Mouse (Mus musculus) gastrocnemius, adult 2 months (tissue): Measurements from ENCODE around the gene Trex1. TPM values are rescaled to one million over a fixed set of nuclear protein-coding genes. Genes with fewer than 3 reads are reported as not detected.

Source experiments
- DNase-seq: peaks from one replicate; pipeline ENCODE4 v3.0.0; 2022
- H3K27ac ChIP-seq: fragments of 200-600 bp; 2 replicates; pipeline ENCODE4 v1.8.1; 2022; ENCODE audit warnings: mild to moderate bottlenecking
- H3K4me3 ChIP-seq: fragments of 200-600 bp; 2 replicates; pipeline ENCODE4 v1.8.1; 2022; ENCODE audit warnings: mild to moderate bottlenecking, moderate library complexity
- CTCF ChIP-seq: fragments of 200-600 bp; IDR thresholded peaks from 2 replicates; pipeline ENCODE4 v1.8.1; 2022; ENCODE audit warnings: antibody characterized with exemption, mild to moderate bottlenecking, moderate library complexity
- intact Hi-C: fragments of 180-260 bp; cut with DNase I; formaldehyde crosslinking; loops from one replicate; pipeline ENCODE4 v1.15.1; 2025
- total RNA-seq, 2 experiments: library from RNA; stranded (reverse); gene quantifications; 2 replicates each; pipeline ENCODE4 v1.2.3; 2021

The Trex1 gene
- total RNA-seq, 2 experiments from 2014 or later, result 13.2 TPM

- H3K27ac ChIP-seq, result no peak overlapping the region
- peak; percentile 16 for DNase-seq
- peak overlapping the region; percentile 26 for H3K4me3 ChIP-seq
- no peak for TF ChIP-seq CTCF
- intact Hi-C loops, result no loop called here
Measured at GRCm38 (mm10) chr9:109016973-109017604, 42.4 kb downstream of the Trex1 start.

DNA sequence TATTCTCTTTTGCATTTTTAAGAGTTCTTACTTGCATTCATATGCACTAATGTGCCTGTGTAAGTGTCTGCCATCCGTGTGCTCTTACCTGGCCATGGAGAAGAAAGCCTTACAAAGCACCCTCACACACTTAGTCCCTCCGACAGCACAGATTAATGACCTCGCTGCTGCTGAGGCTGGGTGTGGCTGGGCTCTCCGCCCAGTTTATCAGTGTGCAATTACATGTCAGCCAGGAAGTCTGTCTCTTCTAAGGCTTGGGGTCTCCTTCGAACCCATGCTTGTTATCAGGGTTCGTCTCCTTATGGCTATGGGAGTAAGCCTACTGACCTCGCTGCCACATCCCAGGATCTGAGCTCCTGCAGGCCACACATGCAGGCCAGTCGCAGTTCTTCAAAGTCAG is 44.1 kb downstream of the Trex1 start:
- intact Hi-C loops, result no loop called here
- no peak for TF ChIP-seq CTCF
- H3K4me3 ChIP-seq, result no peak overlapping the region
- peak; percentile 28 for DNase-seq
- no peak overlapping the region for H3K27ac ChIP-seq

DNA sequence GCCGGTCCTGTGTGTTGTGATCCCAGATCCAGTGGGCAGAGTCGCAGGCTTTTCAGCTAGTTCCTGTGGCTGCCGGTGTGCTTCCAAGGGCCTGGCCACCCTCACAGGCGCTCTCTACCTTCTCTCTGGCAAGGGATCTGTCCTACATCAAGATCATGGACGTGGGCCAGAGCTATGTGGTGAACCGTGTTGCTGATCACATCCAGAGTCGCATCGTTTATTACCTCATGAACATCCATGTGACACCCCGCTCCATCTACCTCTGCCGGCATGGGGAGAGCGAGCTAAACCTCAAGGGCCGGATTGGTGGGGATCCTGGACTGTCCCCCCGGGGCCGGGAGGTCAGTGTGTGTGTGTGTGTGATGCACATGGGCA is 49.2 kb downstream of the Trex1 start:
- peak overlapping the region; percentile 73 for H3K4me3 ChIP-seq
- H3K27ac ChIP-seq, result peak overlapping the region; percentile 94
- intact Hi-C loops, result no loop called here
- no peak for TF ChIP-seq CTCF
- peak; percentile 75 for DNase-seq

DNA sequence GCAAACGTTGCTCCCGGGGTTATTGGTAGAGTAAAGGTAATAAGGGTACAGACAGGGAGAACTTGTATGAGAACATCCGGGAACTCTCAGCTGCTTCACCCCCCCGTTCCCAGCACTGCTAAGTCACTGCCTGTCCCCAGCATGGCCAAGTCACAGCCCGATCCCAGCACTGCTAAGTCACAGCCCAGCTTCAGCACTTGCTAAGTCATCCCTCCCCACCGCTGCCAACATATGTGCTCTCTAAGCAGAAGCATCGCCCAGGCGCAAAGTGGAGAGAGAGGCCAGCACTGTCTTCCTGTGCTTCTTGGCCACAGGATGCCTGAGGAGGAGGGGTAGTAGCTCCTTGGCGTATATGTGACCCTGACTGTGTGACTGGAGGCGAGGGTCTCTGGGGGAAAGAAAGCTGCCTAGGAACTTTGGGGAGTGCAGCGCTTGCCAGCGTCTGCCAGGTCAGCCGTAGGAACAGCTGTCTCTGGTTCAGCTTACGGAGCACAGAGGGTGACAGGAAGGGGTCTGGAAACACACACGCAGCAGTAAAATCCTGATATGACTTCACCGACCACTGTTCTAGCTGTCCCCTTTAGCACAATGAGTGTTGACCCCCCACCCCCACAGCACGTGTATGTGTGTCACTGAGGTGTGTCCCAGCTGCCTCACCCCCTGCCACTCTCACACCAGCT is 49.8 kb downstream of the Trex1 start:
- Histone ChIP-seq H3K4me3 (peak overlapping the region; percentile 73), H3K27ac (peak overlapping the region; percentile 94)
- no peak for TF ChIP-seq CTCF
- intact Hi-C loops, result no loop called here
- DNase-seq, result peak; percentile 91

- Histone ChIP-seq H3K27ac (peak overlapping the region; percentile 94), H3K4me3 (peak overlapping the region; percentile 73)
- no peak for TF ChIP-seq CTCF
- intact Hi-C loops, result no loop called here
- DNase-seq, result peak; percentile 53
Measured at GRCm38 (mm10) chr9:109008994-109009635, 50.4 kb downstream of the Trex1 start.

DNA sequence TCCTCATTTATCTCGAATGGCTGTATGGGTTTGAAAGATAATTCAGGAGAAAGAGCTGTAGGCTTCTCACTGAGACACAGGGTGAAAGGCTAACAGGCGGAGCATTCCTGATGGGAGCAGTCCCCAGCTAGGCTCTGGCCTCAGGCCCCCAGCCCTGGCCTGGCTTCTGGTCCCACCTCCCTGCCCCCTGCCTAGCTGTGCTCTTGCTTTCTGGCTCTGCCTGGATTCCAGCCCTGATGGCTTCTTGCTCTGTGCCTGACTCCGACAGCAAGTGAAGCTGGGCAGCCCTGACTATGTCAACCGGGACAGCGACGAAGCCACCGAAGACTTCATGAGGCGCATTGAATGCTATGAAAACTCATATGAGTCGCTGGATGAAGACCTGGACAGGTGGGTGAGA is 51.5 kb downstream of the Trex1 start:
- DNase-seq, result peak; percentile 54
- Histone ChIP-seq H3K4me3 (peak overlapping the region; percentile 73), H3K27ac (peak overlapping the region; percentile 94)
- TF ChIP-seq CTCF, result no peak
- intact Hi-C loops, result no loop called here

Other genes with a start within 250 kb of the Trex1 start
- under 1 TPM in 1 of 2 experiments, not detected in 1; 0.05 TPM for gene Celsr3, start 233.4 kb downstream of the Trex1 start, total RNA-seq
- gene Slc26a6, start 206.5 kb downstream of the Trex1 start, total RNA-seq, result 10 to 100 TPM; 15.7 to 21.2 TPM
- gene Tmem89, start 145.1 kb downstream of the Trex1 start, total RNA-seq, result not detected
- gene Uqcrc1, start 123.1 kb downstream of the Trex1 start, total RNA-seq, result 1,000 to 10,000 TPM in 1 of 2 experiments, 100 to 1,000 TPM in 1; 834 to 1,182 TPM
- gene Col7a1, start 106.1 kb downstream of the Trex1 start, total RNA-seq, result 1 to 10 TPM in 1 of 2 experiments, under 1 TPM in 1; 0.95 to 3.0 TPM
- gene Ucn2, start 73.7 kb downstream of the Trex1 start, total RNA-seq, result 1 to 10 TPM in 1 of 2 experiments, under 1 TPM in 1; 0.47 to 1.1 TPM
- gene Pfkfb4, start 68.0 kb downstream of the Trex1 start, total RNA-seq, result 10 to 100 TPM; 26.4 to 58.3 TPM
- gene Shisa5, start 21.2 kb downstream of the Trex1 start, total RNA-seq, result 10 to 100 TPM; 15.9 to 17.0 TPM
- 1 to 10 TPM; 8.0 to 8.5 TPM for gene Atrip, start 14.4 kb upstream of the Trex1 start, total RNA-seq
- gene Ccdc51, start 22.8 kb upstream of the Trex1 start, total RNA-seq, result 1 to 10 TPM; 6.5 to 7.9 TPM
- gene Tma7, start 22.9 kb upstream of the Trex1 start, total RNA-seq, result 100 to 1,000 TPM; 316 to 321 TPM
- gene Plxnb1, start 35.7 kb upstream of the Trex1 start, total RNA-seq, result 1 to 10 TPM in 1 of 2 experiments, under 1 TPM in 1; 0.54 to 1.1 TPM
- gene Fbxw21, start 102.3 kb upstream of the Trex1 start, total RNA-seq, result not detected
- not detected for gene Fbxw13, start 136.2 kb upstream of the Trex1 start, total RNA-seq
- gene Fbxw20, start 175.0 kb upstream of the Trex1 start, total RNA-seq, result not detected
- not detected for gene Fbxw14, start 227.9 kb upstream of the Trex1 start, total RNA-seq